Mouse (Mus musculus) erythroblast, embryonic 14.5 days (primary cell): ENCODE data around the gene Mertk. TPM values are rescaled to one million over a fixed set of nuclear protein-coding genes. Genes with fewer than 3 reads are reported as not detected.

ENCODE experiments used
- H3K27me3 ChIP-seq: 2 replicates; pipeline ENCODE4 v1.6.1; 2012; ENCODE audit warnings: inconsistent platforms; ENCODE audit not compliant: control insufficient read depth
- H3K36me3 ChIP-seq: 2 replicates; pipeline ENCODE4 v1.6.1; 2012; ENCODE audit warnings: mild to moderate bottlenecking, inconsistent platforms; ENCODE audit not compliant: control insufficient read depth
- H3K4me1 ChIP-seq: 2 replicates; pipeline ENCODE4 v1.6.1; 2012; ENCODE audit warnings: inconsistent platforms; ENCODE audit not compliant: control insufficient read depth
- H3K4me3 ChIP-seq: replicated peaks from 2 replicates; pipeline ENCODE3; 2012; ENCODE audit warnings: moderate library complexity, mild to moderate bottlenecking, inconsistent platforms
- H3K9me3 ChIP-seq: 2 replicates; pipeline ENCODE4 v1.6.1; 2012; ENCODE audit warnings: low read length, inconsistent platforms, mixed read lengths; ENCODE audit not compliant: control insufficient read depth
- GATA1 ChIP-seq: IDR thresholded peaks from 2 replicates; pipeline ENCODE4 v1.6.1; 2012; ENCODE audit warnings: low read length, inconsistent platforms, mixed read lengths
- TAL1 ChIP-seq: IDR thresholded peaks from 3 replicates; pipeline ENCODE4 v1.6.1; 2012; ENCODE audit warnings: low read length, inconsistent platforms, mixed read lengths
- polyA plus RNA-seq: library from polyadenylated mRNA; stranded (reverse); fragments of >175 nt; gene quantifications from 2 replicates; pipeline ENCODE4 v1.2.3, GENCODE M21; 2012

Gene Mertk
- polyA plus RNA-seq, 1 experiment: 0.04 TPM

GRCm38 (mm10) chr2:128751030-128751429 is 52.3 kb downstream of the Mertk start:
- H3K9me3 ChIP-seq: no peaks in the 10 kb centered on the region
- no peak overlapping the region for H3K4me3 ChIP-seq
- no peak for TF ChIP-seq TAL1
- TF ChIP-seq GATA1: no peak
- H3K27me3 ChIP-seq: no peaks in the 10 kb centered on the region
- no peaks in the 10 kb centered on the region; the same call in 1 of the 2 replicates for H3K36me3 ChIP-seq
- H3K4me1 ChIP-seq: no peaks in the 10 kb centered on the region

GRCm38 (mm10) chr2:128753295-128753873 is 54.6 kb downstream of the Mertk start:
- H3K9me3 ChIP-seq: no peaks in the 10 kb centered on the region
- TF ChIP-seq GATA1: no peak
- no peak for TF ChIP-seq TAL1

GRCm38 (mm10) chr2:128755149-128755691 is 56.5 kb downstream of the Mertk start:
- H3K4me3 ChIP-seq: no peak overlapping the region
- H3K36me3 ChIP-seq: no peaks in the 10 kb centered on the region; the same call in 1 of the 2 replicates
- no peaks in the 10 kb centered on the region for H3K27me3 ChIP-seq
- H3K4me1 ChIP-seq: no peaks in the 10 kb centered on the region
- no peaks in the 10 kb centered on the region for H3K9me3 ChIP-seq
- no peak for TF ChIP-seq TAL1
- no peak for TF ChIP-seq GATA1

More at GRCm38 (mm10) chr2:128753295-128753873, 54.6 kb downstream of the Mertk start:
- Histone ChIP-seq H3K4me1 (no peaks in the 10 kb centered on the region), H3K27me3 (no peaks in the 10 kb centered on the region), H3K4me3 (no peak overlapping the region), H3K36me3 (no peaks in the 10 kb centered on the region; the same call in 1 of the 2 replicates)

GRCm38 (mm10) chr2:128758724-128759340 is 60.1 kb downstream of the Mertk start:
- Histone ChIP-seq H3K4me1 (no peaks in the 10 kb centered on the region), H3K36me3 (no peaks in the 10 kb centered on the region; the same call in 1 of the 2 replicates), H3K4me3 (no peak overlapping the region), H3K27me3 (no peaks in the 10 kb centered on the region), H3K9me3 (no peaks in the 10 kb centered on the region)
- TF ChIP-seq TAL1 (no peak), GATA1 (no peak)

- H3K36me3 ChIP-seq: no peaks in the 10 kb centered on the region; the same call in 1 of the 2 replicates
- no peaks in the 10 kb centered on the region for H3K27me3 ChIP-seq
- no peak for TF ChIP-seq GATA1
- no peak for TF ChIP-seq TAL1
- H3K4me1 ChIP-seq: no peaks in the 10 kb centered on the region
- H3K4me3 ChIP-seq: no peak overlapping the region
- H3K9me3 ChIP-seq: no peaks in the 10 kb centered on the region
Observed at GRCm38 (mm10) chr2:128762008-128762407, 63.3 kb downstream of the Mertk start.

- Histone ChIP-seq H3K4me3 (no peak overlapping the region), H3K4me1 (no peaks in the 10 kb centered on the region), H3K9me3 (no peaks in the 10 kb centered on the region), H3K36me3 (no peaks in the 10 kb centered on the region; the same call in 1 of the 2 replicates), H3K27me3 (no peaks in the 10 kb centered on the region)
- TF ChIP-seq GATA1: no peak
- no peak for TF ChIP-seq TAL1
Observed at GRCm38 (mm10) chr2:128765787-128766186, 67.0 kb downstream of the Mertk start.

GRCm38 (mm10) chr2:128768545-128769247 is 69.9 kb downstream of the Mertk start:
- Histone ChIP-seq H3K4me3 (no peak overlapping the region), H3K27me3 (no peaks in the 10 kb centered on the region)
- TF ChIP-seq GATA1: no peak
- no peak for TF ChIP-seq TAL1

GRCm38 (mm10) chr2:128770557-128770956 is 71.8 kb downstream of the Mertk start:
- no peak for TF ChIP-seq GATA1
- TF ChIP-seq TAL1: no peak
- Histone ChIP-seq H3K4me1 (no peaks in the 10 kb centered on the region), H3K9me3 (no peaks in the 10 kb centered on the region)

More at GRCm38 (mm10) chr2:128768545-128769247, 69.9 kb downstream of the Mertk start:
- Histone ChIP-seq H3K4me1 (no peaks in the 10 kb centered on the region), H3K9me3 (no peaks in the 10 kb centered on the region), H3K36me3 (no peaks in the 10 kb centered on the region; the same call in 1 of the 2 replicates)

GRCm38 (mm10) chr2:128771048-128771447 is 72.3 kb downstream of the Mertk start:
- no peak overlapping the region for H3K4me3 ChIP-seq
- H3K27me3 ChIP-seq: no peaks in the 10 kb centered on the region
- TF ChIP-seq GATA1: no peak
- no peak for TF ChIP-seq TAL1
- H3K4me1 ChIP-seq: no peaks in the 10 kb centered on the region
- H3K36me3 ChIP-seq: no peaks in the 10 kb centered on the region; the same call in 1 of the 2 replicates
- H3K9me3 ChIP-seq: no peaks in the 10 kb centered on the region

More at GRCm38 (mm10) chr2:128770557-128770956, 71.8 kb downstream of the Mertk start:
- Histone ChIP-seq H3K36me3 (no peaks in the 10 kb centered on the region; the same call in 1 of the 2 replicates), H3K4me3 (no peak overlapping the region), H3K27me3 (no peaks in the 10 kb centered on the region)
